Mouse (Mus musculus) heart, embryonic 11.5 days (tissue): ENCODE data around the gene Scd1. TPM values are rescaled to one million over a fixed set of nuclear protein-coding genes. Genes with fewer than 3 reads are reported as not detected.

Experiments
- ATAC-seq: fragments of 200-750 bp; cut with Nextera tagmentation; replicated peaks from 2 replicates; pipeline ENCODE4 v1.8.0; 2017; ENCODE audit warnings: moderate library complexity; ENCODE audit not compliant: insufficient number of reproducible peaks, low FRiP score, low TSS enrichment
- H3K27ac ChIP-seq: fragments of 300-500 bp; sonication (generic); 2 replicates; pipeline ENCODE4 v1.5.1; 2014; ENCODE audit warnings: mild to moderate bottlenecking, low read depth, low read length
- H3K27me3 ChIP-seq: fragments of 300-500 bp; sonication (generic); 2 replicates; pipeline ENCODE4 v1.6.1; 2014; ENCODE audit warnings: mild to moderate bottlenecking, low read length, mixed read lengths; ENCODE audit not compliant: control insufficient read depth, insufficient read depth
- H3K36me3 ChIP-seq: fragments of 300-500 bp; sonication (generic); 2 replicates; pipeline ENCODE4 v1.6.1; 2014; ENCODE audit warnings: mild to moderate bottlenecking, low read length, moderate library complexity, mixed read lengths; ENCODE audit not compliant: control insufficient read depth, insufficient read depth
- H3K4me1 ChIP-seq: fragments of 300-500 bp; sonication (generic); 2 replicates; pipeline ENCODE4 v1.6.1; 2014; ENCODE audit warnings: low read length; ENCODE audit not compliant: control insufficient read depth, insufficient read depth
- H3K4me2 ChIP-seq: fragments of 300-500 bp; sonication (generic); 2 replicates; pipeline ENCODE4 v1.6.1; 2014; ENCODE audit warnings: mild to moderate bottlenecking, moderate library complexity
- H3K4me3 ChIP-seq: fragments of 300-500 bp; sonication (generic); 2 replicates; pipeline ENCODE4 v1.5.1; 2014; ENCODE audit warnings: low read depth, low read length
- H3K9ac ChIP-seq: fragments of 300-500 bp; sonication (generic); 2 replicates; pipeline ENCODE4 v1.6.1; 2014; ENCODE audit warnings: mild to moderate bottlenecking, low read depth, low read length, moderate library complexity
- H3K9me3 ChIP-seq: fragments of 300-500 bp; sonication (generic); replicated peaks from 2 replicates; pipeline ENCODE4 v1.6.1; 2016; ENCODE audit warnings: low read length; ENCODE audit not compliant: control insufficient read depth
- WGBS: fragments of 180-500 bp; shearing (Covaris S2); extraction: QIAGEN DNeasy Blood & Tissue Kit; methylation state at CpG from one replicate; pipeline ENCODE4 v1.1.7; 2014; ENCODE audit not compliant: insufficient replicate concordance; 5-methylcytosine and 5-hydroxymethylcytosine counted together
- polyA plus RNA-seq: library from polyadenylated mRNA; unstranded; fragments of >200 nt; fragmentation: Nextera tagmentation; extraction: Ambion mirVana; gene quantifications from 2 replicates; pipeline ENCODE4 v1.2.1, GENCODE M21; 2014

Gene Scd1
- polyA plus RNA-seq, 1 experiment from 2014 or later, result 2.1 TPM

DNA sequence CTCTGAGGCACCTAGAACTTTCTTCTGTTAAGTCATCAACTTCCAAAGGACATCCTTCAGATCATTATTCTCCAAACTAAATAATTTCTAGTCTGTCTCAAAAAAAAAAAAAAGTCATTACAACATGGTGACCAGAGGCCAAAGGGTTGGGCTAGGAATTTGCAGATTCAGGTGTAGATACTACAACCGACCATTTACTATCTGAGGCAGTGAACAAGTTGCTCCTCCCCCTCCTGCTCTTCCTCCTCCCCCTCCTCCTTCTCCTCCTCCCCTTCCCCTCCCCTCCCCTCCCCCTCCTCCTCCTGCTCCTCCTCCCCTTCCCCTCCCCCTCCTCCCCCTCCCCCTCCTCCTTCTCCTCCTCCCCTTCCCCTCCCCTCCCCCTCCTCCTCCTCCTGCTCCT is 20.0 kb upstream of the Scd1 start:
- 82% methylated on average over 1 of the region's 1 CpGs for WGBS
- no peak for ATAC-seq

DNA sequence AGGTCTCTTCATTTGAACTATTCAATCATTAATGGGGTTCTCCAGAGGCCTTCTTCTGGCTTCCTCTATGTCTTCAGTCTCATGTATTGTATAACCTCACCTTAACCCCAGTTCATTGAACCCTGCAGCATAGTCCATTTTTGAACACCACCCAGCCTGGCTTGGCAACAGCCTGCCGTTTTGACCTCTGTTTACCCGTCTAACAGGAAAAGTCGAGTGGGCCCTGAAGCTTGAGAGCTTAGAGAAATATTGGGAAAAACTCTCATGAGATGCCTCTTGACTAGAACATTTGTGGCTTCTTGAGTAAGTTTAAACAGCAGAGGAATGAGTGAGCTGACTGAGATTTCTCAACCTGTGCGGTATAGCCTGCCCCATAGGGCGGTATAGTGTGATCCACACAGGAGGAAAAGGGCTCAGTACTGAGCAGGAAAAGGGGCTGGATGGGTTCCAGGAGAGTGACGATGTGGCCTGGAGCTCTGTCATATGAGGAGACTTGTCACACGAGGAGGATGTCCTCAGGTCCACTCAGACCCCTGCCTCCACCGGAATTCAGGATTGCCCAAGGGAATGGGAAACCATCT is 14.5 kb upstream of the Scd1 start:
- no peak overlapping the region for H3K4me3 ChIP-seq
- no peaks in the 10 kb centered on the region for H3K9me3 ChIP-seq
- ATAC-seq, result no peak
- H3K4me1 ChIP-seq, result no peaks in the 10 kb centered on the region
- H3K4me2 ChIP-seq, result no peak overlapping the region
- no peaks in the 10 kb centered on the region for H3K36me3 ChIP-seq
- WGBS, result 71% methylated on average over 8 of the region's 8 CpGs
- no peak overlapping the region for H3K9ac ChIP-seq
- H3K27me3 ChIP-seq, result no peaks in the 10 kb centered on the region; the same call in 1 of the 2 replicates
- H3K27ac ChIP-seq, result no peak overlapping the region

More for the DNA sequence above, 20.0 kb upstream of the Scd1 start:
- H3K4me3 ChIP-seq, result no peak overlapping the region
- no peak overlapping the region for H3K9ac ChIP-seq
- H3K4me1 ChIP-seq, result no peaks in the 10 kb centered on the region
- H3K27me3 ChIP-seq, result no peaks in the 10 kb centered on the region
- H3K9me3 ChIP-seq, result no peaks in the 10 kb centered on the region
- no peak overlapping the region for H3K4me2 ChIP-seq
- no peak overlapping the region for H3K27ac ChIP-seq
- H3K36me3 ChIP-seq, result no peaks in the 10 kb centered on the region

DNA sequence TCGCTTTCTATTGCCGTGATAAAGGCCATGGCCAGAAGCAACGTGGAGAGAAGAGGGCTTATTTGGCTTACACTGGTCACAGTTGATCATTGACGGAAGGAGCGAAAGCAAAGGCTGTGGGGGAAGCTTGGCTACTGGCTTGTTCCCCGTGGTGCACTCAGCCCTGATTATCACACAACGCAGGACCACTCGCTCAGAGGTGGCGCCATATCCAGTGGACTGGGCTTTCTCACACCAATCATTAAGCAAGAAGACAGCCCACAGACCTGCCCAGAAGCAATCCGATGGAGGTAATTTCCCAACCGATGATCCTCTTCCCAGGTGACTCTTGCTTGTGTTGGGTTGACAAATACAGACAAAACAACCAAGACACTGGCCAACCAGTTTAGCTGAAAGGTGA is 11.9 kb upstream of the Scd1 start:
- H3K4me1 ChIP-seq, result no peaks in the 10 kb centered on the region
- H3K27me3 ChIP-seq, result peaks cover 4% of the 10 kb centered on the region
- WGBS, result 41% methylated on average over 11 of the region's 11 CpGs
- no peak overlapping the region for H3K4me2 ChIP-seq
- no peak overlapping the region for H3K9ac ChIP-seq
- ATAC-seq, result no peak
- no peak overlapping the region for H3K4me3 ChIP-seq
- H3K36me3 ChIP-seq, result no peaks in the 10 kb centered on the region
- no peaks in the 10 kb centered on the region for H3K9me3 ChIP-seq
- no peak overlapping the region for H3K27ac ChIP-seq

DNA sequence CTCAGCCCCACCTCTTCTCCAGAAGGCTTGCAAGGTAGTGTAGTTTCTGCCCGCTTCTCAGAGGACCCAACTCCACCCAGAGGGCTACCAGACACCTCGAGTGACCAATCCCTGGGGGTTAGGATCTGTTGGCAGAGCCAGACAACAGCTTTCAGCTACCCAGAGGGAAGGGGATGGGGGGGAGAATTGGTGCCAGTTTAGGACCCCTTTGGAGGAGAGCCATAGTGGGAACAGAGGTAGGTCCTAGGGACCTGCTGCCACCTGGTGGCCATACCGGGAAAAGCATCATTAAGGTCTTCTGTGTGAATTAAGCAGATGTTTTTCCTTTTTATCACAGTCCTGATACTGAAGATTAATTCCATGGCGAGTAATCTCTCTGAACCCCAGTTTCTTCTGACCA is 11.3 kb upstream of the Scd1 start:
- WGBS, result 16% methylated on average over 4 of the region's 4 CpGs
- Histone ChIP-seq H3K9me3 (no peaks in the 10 kb centered on the region), H3K4me3 (no peak overlapping the region), H3K9ac (no peak overlapping the region), H3K4me1 (no peaks in the 10 kb centered on the region), H3K4me2 (no peak overlapping the region), H3K27me3 (peaks cover 4% of the 10 kb centered on the region), H3K36me3 (no peaks in the 10 kb centered on the region), H3K27ac (no peak overlapping the region)
- ATAC-seq, result no peak

DNA sequence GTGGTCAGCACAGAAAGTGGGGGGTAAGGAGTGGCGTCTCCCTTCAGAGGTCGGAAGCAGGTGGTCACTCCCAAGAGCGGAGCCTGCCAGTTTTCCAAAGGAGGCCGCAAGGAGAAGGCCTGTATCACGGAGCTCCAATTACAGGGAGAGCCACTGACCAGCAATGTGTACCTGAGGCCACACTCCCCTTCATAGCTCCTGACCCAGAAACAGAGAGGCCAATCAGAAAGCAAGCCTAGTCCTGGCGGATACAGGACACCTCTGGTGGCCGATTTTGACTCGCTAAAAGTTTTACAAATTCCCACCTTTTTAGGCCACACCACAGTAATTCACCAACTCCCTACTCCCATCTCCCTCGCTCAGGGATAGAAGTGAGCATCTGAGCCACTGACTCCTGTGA is 10.9 kb upstream of the Scd1 start:
- 59% methylated on average over 9 of the region's 9 CpGs for WGBS
- no peak overlapping the region for H3K27ac ChIP-seq

DNA sequence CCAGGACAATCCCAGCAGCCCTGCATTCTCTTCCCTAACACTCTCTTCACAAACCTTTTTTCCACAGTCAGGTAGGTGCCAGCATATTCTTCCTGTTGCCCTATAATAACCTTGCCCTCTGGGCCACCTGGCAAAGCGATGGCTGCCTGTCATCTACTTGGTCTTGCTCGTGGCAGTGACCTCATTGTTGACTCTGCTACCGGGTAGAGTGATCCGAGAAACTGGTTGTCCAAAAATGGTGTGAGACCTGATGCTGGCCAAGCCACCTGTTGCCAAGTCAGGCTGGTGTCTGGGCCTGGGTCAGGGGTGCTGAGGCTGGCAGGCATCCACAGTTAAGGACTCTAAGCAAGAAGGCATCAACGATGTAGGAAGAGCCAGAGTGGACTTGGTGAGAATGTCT is 10.4 kb upstream of the Scd1 start:
- H3K27me3 ChIP-seq, result peaks cover 4% of the 10 kb centered on the region

More for the DNA sequence above, 10.9 kb upstream of the Scd1 start:
- Histone ChIP-seq H3K36me3 (no peaks in the 10 kb centered on the region), H3K4me3 (no peak overlapping the region), H3K27me3 (peaks cover 4% of the 10 kb centered on the region), H3K9ac (no peak overlapping the region), H3K4me2 (no peak overlapping the region), H3K9me3 (no peaks in the 10 kb centered on the region), H3K4me1 (no peaks in the 10 kb centered on the region)
- ATAC-seq, result no peak

DNA sequence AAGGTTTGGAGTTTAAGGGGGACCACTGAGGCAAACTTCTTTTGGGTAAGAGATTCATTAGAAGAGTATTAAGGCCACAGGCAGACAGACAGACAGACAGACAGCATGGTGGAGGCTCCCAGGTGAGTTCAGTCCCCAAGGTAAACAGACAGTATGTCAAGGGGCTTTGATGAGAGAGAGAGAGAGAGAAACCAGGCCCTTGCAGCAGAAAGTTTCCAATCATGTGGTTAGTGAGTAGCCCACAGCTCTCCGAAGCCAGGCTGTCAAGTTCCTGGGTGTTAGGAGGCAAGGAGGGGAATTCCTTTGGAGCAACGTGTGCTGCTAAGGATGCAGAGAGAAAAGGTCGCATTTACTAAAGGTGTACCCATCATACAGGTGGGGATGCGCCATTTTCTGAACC is 9.8 kb upstream of the Scd1 start:
- no peaks in the 10 kb centered on the region for H3K4me1 ChIP-seq
- H3K9ac ChIP-seq, result no peak overlapping the region
- WGBS, result 55% methylated on average over 4 of the region's 4 CpGs
- no peak overlapping the region for H3K4me2 ChIP-seq
- no peak for ATAC-seq
- H3K9me3 ChIP-seq, result no peaks in the 10 kb centered on the region
- H3K4me3 ChIP-seq, result no peak overlapping the region
- H3K27me3 ChIP-seq, result peaks cover 4% of the 10 kb centered on the region
- H3K27ac ChIP-seq, result no peak overlapping the region
- H3K36me3 ChIP-seq, result no peaks in the 10 kb centered on the region

More for the DNA sequence above, 10.4 kb upstream of the Scd1 start:
- Histone ChIP-seq H3K36me3 (no peaks in the 10 kb centered on the region), H3K27ac (no peak overlapping the region), H3K4me3 (no peak overlapping the region), H3K4me2 (no peak overlapping the region), H3K4me1 (no peaks in the 10 kb centered on the region), H3K9me3 (no peaks in the 10 kb centered on the region), H3K9ac (no peak overlapping the region)
- no peak for ATAC-seq
- WGBS, result 74% methylated on average over 5 of the region's 5 CpGs

DNA sequence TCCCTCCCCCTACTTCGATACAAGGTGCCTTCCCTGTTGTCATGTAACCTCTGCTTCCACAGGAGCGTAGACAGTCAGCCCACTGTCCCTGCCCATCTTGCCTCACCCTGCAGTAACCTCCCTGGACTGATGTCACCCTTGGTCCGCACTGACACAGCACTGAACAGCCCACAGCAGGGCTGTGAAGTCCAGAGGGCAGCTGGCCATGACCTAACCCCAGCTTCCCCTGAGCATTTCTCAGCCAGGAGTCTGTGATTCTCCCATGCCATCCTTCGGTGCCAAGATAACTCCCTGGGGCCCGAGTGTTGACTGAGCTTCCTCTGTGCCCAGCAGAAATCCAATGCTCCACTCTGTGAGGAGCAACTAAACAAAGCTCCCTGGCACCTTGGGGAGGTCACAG is 8.6 kb upstream of the Scd1 start:
- Histone ChIP-seq H3K4me2 (no peak overlapping the region), H3K27ac (no peak overlapping the region), H3K36me3 (no peaks in the 10 kb centered on the region), H3K9me3 (no peaks in the 10 kb centered on the region), H3K9ac (no peak overlapping the region), H3K4me3 (no peak overlapping the region), H3K27me3 (peaks cover 4% of the 10 kb centered on the region), H3K4me1 (no peaks in the 10 kb centered on the region)
- no peak for ATAC-seq
- WGBS, result 74% methylated on average over 5 of the region's 5 CpGs

DNA sequence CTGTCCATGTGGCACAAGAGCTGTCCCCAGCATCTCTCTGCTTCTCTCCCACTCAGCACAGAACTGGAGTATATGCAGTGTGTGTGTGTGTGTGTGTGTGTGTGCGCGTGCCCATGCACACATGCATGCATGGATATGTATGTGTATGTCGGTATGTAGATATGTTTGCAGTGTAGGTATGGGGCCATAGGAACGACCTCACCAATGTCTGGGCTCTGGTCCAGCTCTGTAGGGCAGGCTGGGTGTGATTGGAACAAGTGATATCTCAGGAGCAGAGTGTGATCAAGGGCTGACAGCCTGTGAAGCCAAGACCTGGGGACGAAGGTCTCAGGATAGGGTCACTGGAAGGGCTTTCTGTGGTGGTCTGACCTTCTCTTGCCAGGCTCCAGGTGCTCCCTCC is 7.8 kb upstream of the Scd1 start:
- Histone ChIP-seq H3K9me3 (no peaks in the 10 kb centered on the region), H3K9ac (no peak overlapping the region), H3K27ac (no peak overlapping the region), H3K4me2 (no peak overlapping the region), H3K27me3 (peaks cover 4% of the 10 kb centered on the region), H3K4me1 (no peaks in the 10 kb centered on the region), H3K36me3 (no peaks in the 10 kb centered on the region), H3K4me3 (no peak overlapping the region)
- 71% methylated on average over 5 of the region's 5 CpGs for WGBS
- no peak for ATAC-seq
